Mouse (Mus musculus) stomach, postnatal 0 days (tissue): ENCODE data around the gene Uqcc2. TPM values are rescaled to one million over a fixed set of nuclear protein-coding genes. Genes with fewer than 3 reads are reported as not detected.

ENCODE experiments used
- ATAC-seq: fragments of 200-750 bp; cut with Nextera tagmentation; 2 replicates; pipeline ENCODE4 v1.8.0; 2017; ENCODE audit not compliant: low FRiP score, low TSS enrichment
- DNase-seq: peaks from one replicate; pipeline ENCODE4 v3.0.0-alpha.2; 2016; ENCODE audit warnings: low spot score
- H3K27ac ChIP-seq: fragments of 300-500 bp; sonication (generic); replicated peaks from 2 replicates; pipeline ENCODE4 v1.5.1; 2014; ENCODE audit warnings: mild to moderate bottlenecking, control low read depth
- H3K27me3 ChIP-seq: fragments of 300-500 bp; sonication (generic); 2 replicates; pipeline ENCODE4 v1.6.1; 2014; ENCODE audit warnings: low read length; ENCODE audit not compliant: control insufficient read depth, insufficient read depth
- H3K36me3 ChIP-seq: fragments of 300-500 bp; sonication (generic); 2 replicates; pipeline ENCODE4 v1.6.1; 2014; ENCODE audit warnings: low read length, mixed read lengths; ENCODE audit not compliant: control insufficient read depth, insufficient read depth
- H3K4me1 ChIP-seq: fragments of 300-500 bp; sonication (generic); replicated peaks from 2 replicates; pipeline ENCODE4 v1.6.1; 2014; ENCODE audit warnings: antibody characterized with exemption; ENCODE audit not compliant: control insufficient read depth, insufficient read depth
- H3K4me2 ChIP-seq: fragments of 300-500 bp; sonication (generic); replicated peaks from 2 replicates; pipeline ENCODE4 v1.6.1; 2014; ENCODE audit warnings: low read depth, mild to moderate bottlenecking, control low read depth, moderate library complexity
- H3K4me3 ChIP-seq: fragments of 300-500 bp; sonication (generic); 2 replicates; pipeline ENCODE4 v1.5.1; 2014; ENCODE audit warnings: low read depth, low read length, control low read depth
- H3K9ac ChIP-seq: fragments of 300-500 bp; sonication (generic); 2 replicates; pipeline ENCODE4 v1.6.1; 2014; ENCODE audit warnings: mild to moderate bottlenecking, low read length, control low read depth, mixed read lengths
- H3K9me3 ChIP-seq: fragments of 300-500 bp; sonication (generic); 2 replicates; pipeline ENCODE4 v1.6.1; 2016; ENCODE audit warnings: low read length; ENCODE audit not compliant: control insufficient read depth
- CTCF ChIP-seq: IDR thresholded peaks from 2 replicates; pipeline ENCODE4 v1.5.1; 2016; ENCODE audit warnings: antibody characterized with exemption, low read depth, mild to moderate bottlenecking, moderate library complexity
- EP300 ChIP-seq: optimal IDR thresholded peaks from 2 replicates; pipeline ENCODE3; 2016; ENCODE audit warnings: antibody characterized with exemption
- WGBS: fragments of 180-500 bp; shearing (Covaris S2); extraction: QIAGEN DNeasy Blood & Tissue Kit; methylation state at CpG from one replicate; pipeline ENCODE4 v1.1.7; 2014; 5-methylcytosine and 5-hydroxymethylcytosine counted together
- polyA plus RNA-seq: library from polyadenylated mRNA; unstranded; fragments of >200 nt; fragmentation: Nextera tagmentation; extraction: Ambion mirVana; gene quantifications from 2 replicates; pipeline ENCODE4 v1.2.1, GENCODE M21; 2015

Gene Uqcc2
- polyA plus RNA-seq, 1 experiment from 2014 or later: 250 TPM

GRCm38 (mm10) chr17:27121266-27121665 is 12.4 kb downstream of the Uqcc2 start:
- Histone ChIP-seq H3K4me2 (peak overlapping the region; percentile 5; the same call in 1 of the 2 replicates), H3K36me3 (peaks cover 21% of the 10 kb centered on the region)
- 63% methylated on average over 14 of the region's 14 CpGs for WGBS

GRCm38 (mm10) chr17:27120561-27121024 is 13.1 kb downstream of the Uqcc2 start:
- H3K4me1 ChIP-seq: 0 out of 2 replicates have a peak, but pooled peaks cover 2% of the 10 kb centered on the region
- 27% methylated on average over 17 of the region's 18 CpGs for WGBS
- H3K9ac ChIP-seq: no peak overlapping the region; the same call in 1 of the 2 replicates
- H3K4me2 ChIP-seq: no peak overlapping the region; the same call in 1 of the 2 replicates
- H3K27me3 ChIP-seq: no peaks in the 10 kb centered on the region
- no peak overlapping the region for H3K4me3 ChIP-seq
- TF ChIP-seq EP300: no peak
- TF ChIP-seq CTCF: peak; percentile 80
- no peak overlapping the region for H3K27ac ChIP-seq
- DNase-seq: peak; percentile 63
- peaks cover 23% of the 10 kb centered on the region for H3K36me3 ChIP-seq
- no peak; the same call in 1 of the 2 replicates for ATAC-seq
- no peaks in the 10 kb centered on the region for H3K9me3 ChIP-seq

More at GRCm38 (mm10) chr17:27121266-27121665, 12.4 kb downstream of the Uqcc2 start:
- Histone ChIP-seq H3K27ac (no peak overlapping the region; the same call in 1 of the 2 replicates), H3K27me3 (no peaks in the 10 kb centered on the region), H3K9ac (peak overlapping the region; percentile 8), H3K4me1 (0 out of 2 replicates have a peak, but pooled peaks cover 2% of the 10 kb centered on the region), H3K4me3 (no peak overlapping the region), H3K9me3 (no peaks in the 10 kb centered on the region)
- no peak for DNase-seq
- TF ChIP-seq CTCF (no peak; the same call in 1 of the 2 replicates), EP300 (no peak)
- no peak for ATAC-seq

- no peak overlapping the region for H3K4me3 ChIP-seq
- DNase-seq: no peak
- TF ChIP-seq CTCF: no peak
- no peak overlapping the region for H3K27ac ChIP-seq
- no peaks in the 10 kb centered on the region for H3K27me3 ChIP-seq
- ATAC-seq: no peak
- 59% methylated on average over 8 of the region's 8 CpGs for WGBS
- no peak overlapping the region for H3K4me2 ChIP-seq
- peaks cover 23% of the 10 kb centered on the region for H3K36me3 ChIP-seq
- no peaks in the 10 kb centered on the region for H3K9me3 ChIP-seq
- H3K4me1 ChIP-seq: 0 out of 2 replicates have a peak, but pooled peaks cover 2% of the 10 kb centered on the region
- no peak overlapping the region for H3K9ac ChIP-seq
Measured at GRCm38 (mm10) chr17:27119954-27120353, 13.8 kb downstream of the Uqcc2 start.

- Histone ChIP-seq H3K27ac (no peak overlapping the region), H3K4me2 (no peak overlapping the region), H3K9me3 (no peaks in the 10 kb centered on the region), H3K9ac (no peak overlapping the region), H3K27me3 (no peaks in the 10 kb centered on the region), H3K4me3 (no peak overlapping the region), H3K36me3 (peaks cover 23% of the 10 kb centered on the region), H3K4me1 (0 out of 2 replicates have a peak, but pooled peaks cover 2% of the 10 kb centered on the region)
- ATAC-seq (no peak), DNase-seq (no peak)
- no peak for TF ChIP-seq CTCF
- TF ChIP-seq EP300: no peak
- 72% methylated on average over 4 of the region's 4 CpGs for WGBS
Measured at GRCm38 (mm10) chr17:27119540-27119895, 14.2 kb downstream of the Uqcc2 start.

- no peak overlapping the region for H3K9ac ChIP-seq
- no peak overlapping the region for H3K27ac ChIP-seq
- peaks cover 23% of the 10 kb centered on the region for H3K36me3 ChIP-seq
- ATAC-seq (no peak), DNase-seq (no peak)
- WGBS: 74% methylated on average over 25 of the region's 25 CpGs
- H3K4me2 ChIP-seq: no peak overlapping the region
- H3K9me3 ChIP-seq: no peaks in the 10 kb centered on the region
- 0 out of 2 replicates have a peak, but pooled peaks cover 2% of the 10 kb centered on the region for H3K4me1 ChIP-seq
- no peak overlapping the region for H3K4me3 ChIP-seq
- TF ChIP-seq CTCF: 0 out of 2 replicates have a peak, but pooled peaks have one; percentile 18
- TF ChIP-seq EP300: no peak
- H3K27me3 ChIP-seq: no peaks in the 10 kb centered on the region
Measured at GRCm38 (mm10) chr17:27118676-27119539, 14.8 kb downstream of the Uqcc2 start.

- no peaks in the 10 kb centered on the region for H3K9me3 ChIP-seq
- DNase-seq (no peak), ATAC-seq (no peak)
- H3K9ac ChIP-seq: no peak overlapping the region
- no peak overlapping the region for H3K4me3 ChIP-seq
- 71% methylated on average over 7 of the region's 7 CpGs for WGBS
- no peaks in the 10 kb centered on the region for H3K4me1 ChIP-seq
- no peaks in the 10 kb centered on the region for H3K27me3 ChIP-seq
- no peak for TF ChIP-seq EP300
- TF ChIP-seq CTCF: no peak
- H3K36me3 ChIP-seq: peaks cover 14% of the 10 kb centered on the region; the same call in 1 of the 2 replicates
- no peak overlapping the region for H3K4me2 ChIP-seq
- H3K27ac ChIP-seq: no peak overlapping the region
Measured at GRCm38 (mm10) chr17:27110072-27110471, 23.6 kb downstream of the Uqcc2 start.
